Mouse (Mus musculus) neural tube, embryonic 11.5 days (tissue): ENCODE data around the gene Scrn1. TPM values are rescaled to one million over a fixed set of nuclear protein-coding genes. Genes with fewer than 3 reads are reported as not detected.

Source experiments
- ATAC-seq: fragments of 200-750 bp; cut with Nextera tagmentation; 2 replicates; pipeline ENCODE4 v1.8.0; 2017; ENCODE audit warnings: moderate number of reproducible peaks, mild to moderate bottlenecking, moderate TSS enrichment, moderate library complexity; ENCODE audit not compliant: insufficient read depth, low FRiP score, low TSS enrichment
- DNase-seq: peaks from one replicate; pipeline ENCODE4 v3.0.0-alpha.2; 2015; ENCODE audit warnings: low spot score
- H3K27ac ChIP-seq: fragments of 300-500 bp; sonication (generic); 2 replicates; pipeline ENCODE4 v1.5.1; 2014; ENCODE audit warnings: low read depth, mild to moderate bottlenecking, low read length
- H3K27me3 ChIP-seq: fragments of 300-500 bp; sonication (generic); 2 replicates; pipeline ENCODE4 v1.6.1; 2014; ENCODE audit warnings: mild to moderate bottlenecking, low read length, mixed read lengths; ENCODE audit not compliant: control insufficient read depth, insufficient read depth
- H3K36me3 ChIP-seq: fragments of 300-500 bp; sonication (generic); 2 replicates; pipeline ENCODE4 v1.6.1; 2014; ENCODE audit warnings: mild to moderate bottlenecking, low read length, moderate library complexity, mixed read lengths; ENCODE audit not compliant: control insufficient read depth, insufficient read depth
- H3K4me1 ChIP-seq: fragments of 300-500 bp; sonication (generic); 2 replicates; pipeline ENCODE4 v1.6.1; 2014; ENCODE audit warnings: low read length, mixed read lengths; ENCODE audit not compliant: control insufficient read depth, insufficient read depth
- H3K4me2 ChIP-seq: fragments of 300-500 bp; sonication (generic); 2 replicates; pipeline ENCODE4 v1.6.1; 2014; ENCODE audit warnings: low read depth, mild to moderate bottlenecking, moderate library complexity
- H3K4me3 ChIP-seq: fragments of 300-500 bp; sonication (generic); 2 replicates; pipeline ENCODE4 v1.5.1; 2014; ENCODE audit warnings: low read depth, low read length
- H3K9ac ChIP-seq: fragments of 300-500 bp; sonication (generic); 2 replicates; pipeline ENCODE4 v1.6.1; 2014; ENCODE audit warnings: mild to moderate bottlenecking, low read length
- H3K9me3 ChIP-seq: fragments of 300-500 bp; sonication (generic); 2 replicates; pipeline ENCODE4 v1.6.1; 2016; ENCODE audit warnings: low read length; ENCODE audit not compliant: control insufficient read depth
- WGBS: fragments of 180-500 bp; shearing (Covaris S2); extraction: QIAGEN DNeasy Blood & Tissue Kit; methylation state at CpG from one replicate; pipeline ENCODE4 v1.1.7; 2014; 5-methylcytosine and 5-hydroxymethylcytosine counted together
- polyA plus RNA-seq: library from polyadenylated mRNA; unstranded; fragments of >200 nt; fragmentation: Nextera tagmentation; extraction: Ambion mirVana; gene quantifications from 2 replicates; pipeline ENCODE4 v1.2.1, GENCODE M21; 2014

Scrn1 gene
- 59.2 and 66.7 TPM in 2 replicates for polyA plus RNA-seq

DNA sequence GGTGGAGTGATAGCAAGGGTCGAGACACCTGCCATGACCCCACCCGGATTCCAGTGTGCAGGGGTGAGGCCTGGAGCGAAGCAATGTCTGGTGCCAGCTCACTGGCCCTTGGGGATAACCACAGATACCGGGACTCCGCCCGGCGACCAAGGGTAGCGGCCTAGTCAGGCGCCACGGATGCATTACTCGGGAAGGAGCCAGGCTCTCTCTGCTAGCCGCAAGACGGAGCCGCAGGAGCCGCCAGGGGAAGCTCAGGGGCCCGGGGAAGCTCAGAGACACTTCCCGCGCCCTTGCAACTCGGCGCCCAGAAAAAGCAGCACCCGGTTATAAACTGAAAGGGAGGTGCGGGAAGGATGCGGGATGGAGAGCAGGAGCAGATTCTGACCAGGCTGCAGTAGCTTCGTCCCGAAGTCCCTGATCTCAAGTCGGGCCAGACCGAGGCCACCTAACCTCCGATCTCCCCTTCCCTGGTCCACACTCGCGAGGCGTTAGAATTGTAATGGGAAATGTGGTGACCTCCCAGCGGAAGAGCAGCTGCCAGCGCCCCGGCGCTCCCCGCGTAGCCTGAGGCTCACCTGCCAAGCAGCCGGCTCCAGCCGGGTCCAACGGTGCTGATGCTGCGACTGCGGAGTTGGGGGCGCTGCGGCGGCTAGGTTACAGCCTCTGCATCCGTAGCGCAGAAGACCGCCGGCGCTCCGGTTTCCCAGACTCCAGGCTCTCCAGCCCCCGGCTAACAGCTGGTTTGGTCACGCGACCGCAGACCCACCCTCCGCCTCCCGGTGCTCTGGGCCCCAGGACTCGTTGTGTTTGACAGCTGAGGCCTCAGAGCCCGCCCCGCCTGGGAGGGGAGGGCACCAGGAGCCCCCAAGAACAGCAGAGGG is at the start of gene Scrn1:
TSS of gene Scrn1 (minus strand) at position 825 of the 881 bp plus-strand sequence.
- under 1% methylated on average over 56 of the region's 60 CpGs for WGBS
- peaks cover 8% of the 10 kb centered on the region for H3K4me1 ChIP-seq
- H3K4me2 ChIP-seq = peak within 1 kb of the TSS; percentile 51
- no peaks in the 10 kb centered on the region for H3K27me3 ChIP-seq
- H3K27ac ChIP-seq = peak within 1 kb of the TSS; percentile 72
- H3K9me3 ChIP-seq = no peaks in the 10 kb centered on the region
- H3K36me3 ChIP-seq = no peaks in the 10 kb centered on the region
- peak; percentile 83 for ATAC-seq
- H3K9ac ChIP-seq = peak within 1 kb of the TSS; percentile 70
- DNase-seq = peak; percentile 87
- peak within 1 kb of the TSS; percentile 47 for H3K4me3 ChIP-seq

DNA sequence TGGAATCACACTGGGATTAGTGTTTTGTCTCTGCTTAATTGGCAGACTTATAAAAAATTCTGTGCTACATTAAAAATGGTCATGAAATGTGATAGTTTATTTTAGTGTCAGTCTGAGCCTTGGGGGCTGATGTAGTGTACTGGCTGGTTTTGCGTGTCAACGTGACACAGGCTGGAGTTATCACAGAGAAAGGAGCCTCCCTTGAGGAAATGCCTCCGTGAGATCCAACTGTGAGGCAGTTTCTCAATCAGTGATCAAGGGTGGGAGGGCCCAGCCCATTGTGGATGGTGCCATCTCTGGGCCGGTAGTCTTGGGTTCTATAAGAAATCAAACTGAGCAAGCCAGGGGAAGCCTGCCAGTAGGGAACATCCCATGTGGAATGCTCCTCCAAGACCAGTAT is 40.0 kb upstream of the Scrn1 start:
- no peak for ATAC-seq
- no peaks in the 10 kb centered on the region for H3K4me1 ChIP-seq
- H3K27me3 ChIP-seq = no peaks in the 10 kb centered on the region
- DNase-seq = no peak
- H3K27ac ChIP-seq = no peak overlapping the region
- H3K4me3 ChIP-seq = no peak overlapping the region
- H3K36me3 ChIP-seq = no peaks in the 10 kb centered on the region
- H3K4me2 ChIP-seq = no peak overlapping the region
- no peaks in the 10 kb centered on the region for H3K9me3 ChIP-seq
- no peak overlapping the region for H3K9ac ChIP-seq
- WGBS = 69% methylated on average over 4 of the region's 4 CpGs

DNA sequence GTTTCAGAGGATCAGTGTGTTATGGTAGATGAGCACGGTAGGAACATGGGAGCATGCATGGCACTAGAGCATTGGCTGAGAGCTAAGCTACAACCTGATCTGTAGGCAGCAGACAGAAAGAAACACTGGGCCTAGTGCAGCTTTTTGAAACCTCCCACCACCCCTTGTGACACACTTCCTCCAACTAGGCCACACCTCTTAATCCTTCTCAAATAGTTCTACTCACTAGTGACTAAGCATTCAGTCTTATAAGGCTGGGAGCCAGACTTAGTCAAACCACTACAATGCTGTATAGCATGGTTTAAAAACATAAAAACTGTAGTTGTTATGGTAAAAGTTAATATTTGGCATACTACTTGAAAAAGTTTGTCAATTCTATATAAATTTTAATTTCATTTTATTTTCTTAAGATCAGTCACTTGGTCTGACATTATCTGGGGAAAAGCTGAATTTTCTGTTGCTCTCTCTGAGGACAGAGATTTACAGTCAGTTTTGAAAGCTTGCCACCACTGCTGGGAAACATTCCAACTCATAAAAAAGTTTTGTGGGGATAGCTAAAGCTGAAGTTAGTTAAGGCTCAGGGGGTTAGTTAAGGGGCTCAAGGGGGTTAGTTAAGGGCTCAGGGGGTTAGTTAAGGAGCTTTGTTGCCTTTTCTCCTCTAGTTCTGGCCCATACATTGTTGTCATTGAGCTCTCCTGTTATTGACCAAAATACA is 37.9 kb upstream of the Scrn1 start:
- DNase-seq (no peak), ATAC-seq (no peak)
- H3K4me1 ChIP-seq = no peaks in the 10 kb centered on the region
- no peaks in the 10 kb centered on the region for H3K9me3 ChIP-seq
- H3K9ac ChIP-seq = no peak overlapping the region
- H3K4me3 ChIP-seq = no peak overlapping the region
- H3K4me2 ChIP-seq = no peak overlapping the region
- 97% methylated on average over 1 of the region's 1 CpGs for WGBS
- no peak overlapping the region for H3K27ac ChIP-seq
- H3K36me3 ChIP-seq = no peaks in the 10 kb centered on the region
- H3K27me3 ChIP-seq = no peaks in the 10 kb centered on the region

DNA sequence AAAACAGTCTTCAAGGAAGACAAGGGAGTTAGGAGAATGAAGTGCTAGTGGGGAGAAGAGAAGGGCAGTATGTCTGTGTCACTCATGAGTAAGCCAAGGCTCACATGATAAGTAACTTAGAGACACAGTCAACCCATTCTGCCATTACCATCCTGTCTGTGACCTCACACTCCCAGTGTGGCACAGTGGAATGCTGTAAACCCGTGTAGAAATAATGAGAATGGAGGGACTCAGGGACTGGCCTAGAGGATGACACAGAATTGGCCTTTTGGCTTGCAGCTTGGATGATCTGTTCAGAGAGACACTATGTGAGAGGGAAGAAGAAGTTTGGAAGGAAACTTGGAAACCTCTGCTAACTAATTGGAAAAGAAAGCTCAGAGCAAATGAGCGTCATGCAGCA is 36.6 kb upstream of the Scrn1 start:
- Histone ChIP-seq H3K9me3 (no peaks in the 10 kb centered on the region), H3K4me2 (no peak overlapping the region), H3K27ac (no peak overlapping the region), H3K4me3 (no peak overlapping the region), H3K9ac (no peak overlapping the region), H3K36me3 (no peaks in the 10 kb centered on the region), H3K4me1 (no peaks in the 10 kb centered on the region), H3K27me3 (no peaks in the 10 kb centered on the region)
- 87% methylated on average over 2 of the region's 2 CpGs for WGBS
- DNase-seq (no peak), ATAC-seq (no peak)

DNA sequence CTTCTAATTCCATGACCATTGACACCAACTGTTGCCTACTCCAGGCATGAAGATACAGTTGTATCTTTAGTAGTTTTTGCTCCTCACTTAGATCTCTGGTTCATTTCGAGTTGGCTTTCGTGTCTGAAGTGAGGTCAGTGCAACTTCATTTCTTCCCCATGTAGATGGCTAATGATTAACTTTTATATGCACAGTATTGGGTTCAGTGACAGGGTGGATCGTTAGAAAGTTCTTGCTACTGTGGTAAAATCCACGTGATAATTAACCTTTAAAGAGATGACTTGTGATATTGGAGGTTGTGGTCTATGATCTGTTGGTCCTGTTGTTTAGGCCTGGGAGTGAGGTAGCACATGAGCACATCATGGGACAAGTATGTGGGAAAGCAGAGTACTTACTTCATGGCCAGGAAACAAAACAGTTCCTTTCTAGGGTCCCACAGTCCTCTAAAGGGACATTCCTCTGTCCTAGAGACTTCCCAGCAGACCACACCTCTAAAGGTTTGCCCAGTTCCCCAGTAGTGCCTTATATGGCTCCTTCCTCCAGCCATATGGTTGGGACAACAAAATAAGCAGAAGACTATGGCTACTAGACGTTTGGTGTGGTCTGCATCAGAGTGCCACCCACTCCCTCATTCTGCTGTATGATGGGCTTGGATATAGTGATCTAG is 34.5 kb upstream of the Scrn1 start:
- no peak for DNase-seq
- Histone ChIP-seq H3K9ac (no peak overlapping the region), H3K4me1 (no peaks in the 10 kb centered on the region), H3K36me3 (no peaks in the 10 kb centered on the region), H3K27me3 (no peaks in the 10 kb centered on the region), H3K4me2 (no peak overlapping the region), H3K4me3 (no peak overlapping the region), H3K9me3 (no peaks in the 10 kb centered on the region), H3K27ac (no peak overlapping the region)
- 75% methylated on average over 5 of the region's 5 CpGs for WGBS
- ATAC-seq = no peak

DNA sequence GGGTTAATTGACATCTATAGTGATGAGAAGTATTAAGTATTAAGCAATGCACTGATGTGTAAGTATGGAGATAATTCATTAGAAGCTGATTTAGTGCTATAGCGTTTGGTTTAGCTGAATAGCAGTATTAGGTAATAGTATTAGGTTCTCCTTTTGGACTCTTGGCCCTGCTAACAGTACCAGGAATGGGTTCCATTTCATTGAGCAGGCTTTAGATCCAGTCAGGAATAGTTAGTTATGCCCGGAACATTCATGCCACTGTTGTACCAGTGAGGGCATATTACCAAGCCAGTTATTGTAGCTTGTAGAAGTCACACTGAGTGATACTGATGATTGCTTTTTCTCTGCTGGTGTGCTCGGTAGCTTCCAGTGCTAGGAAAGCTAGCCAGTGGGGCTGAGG is 31.4 kb upstream of the Scrn1 start:
- DNase-seq = no peak
- WGBS = 95% methylated on average over 3 of the region's 3 CpGs

DNA sequence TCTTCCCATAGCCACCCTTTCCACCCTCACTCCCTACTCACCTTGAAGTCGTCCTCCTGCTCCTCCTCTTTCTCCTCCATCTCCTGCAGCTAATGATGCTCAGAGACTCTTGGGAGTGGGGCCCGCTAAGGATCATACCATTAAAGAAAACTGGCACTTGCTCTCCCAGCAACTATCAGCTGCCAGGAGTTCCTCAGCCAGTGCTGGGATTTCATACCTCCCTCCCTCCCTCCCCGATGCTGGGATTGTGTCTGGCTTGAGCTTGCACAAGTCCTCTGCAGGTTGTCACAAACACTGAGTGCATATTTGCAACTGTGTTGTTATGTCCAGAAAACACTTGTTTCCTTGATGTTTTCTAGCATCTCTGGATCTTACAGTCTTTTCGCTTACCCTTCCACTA is 30.9 kb upstream of the Scrn1 start, which contains the start of gene Fkbp14:
TSS of gene Fkbp14 (minus strand) at position 101 of the 400 bp plus-strand sequence.
- Histone ChIP-seq H3K4me3 (no peak within 1 kb of the TSS), H3K27ac (no peak within 1 kb of the TSS), H3K36me3 (no peaks in the 10 kb centered on the region), H3K9ac (no peak within 1 kb of the TSS), H3K4me2 (peak within 1 kb of the TSS; percentile 83), H3K4me1 (no peaks in the 10 kb centered on the region; the same call in none of the 2 replicates), H3K9me3 (no peaks in the 10 kb centered on the region), H3K27me3 (no peaks in the 10 kb centered on the region)
- WGBS = 74% methylated on average over 4 of the region's 4 CpGs
- DNase-seq (no peak), ATAC-seq (no peak)

More for the DNA sequence above, 31.4 kb upstream of the Scrn1 start:
- Histone ChIP-seq H3K4me3 (no peak overlapping the region), H3K36me3 (no peaks in the 10 kb centered on the region), H3K27me3 (no peaks in the 10 kb centered on the region), H3K4me1 (no peaks in the 10 kb centered on the region; the same call in none of the 2 replicates), H3K9ac (no peak overlapping the region), H3K4me2 (no peak overlapping the region), H3K27ac (no peak overlapping the region), H3K9me3 (no peaks in the 10 kb centered on the region)
- no peak for ATAC-seq

DNA sequence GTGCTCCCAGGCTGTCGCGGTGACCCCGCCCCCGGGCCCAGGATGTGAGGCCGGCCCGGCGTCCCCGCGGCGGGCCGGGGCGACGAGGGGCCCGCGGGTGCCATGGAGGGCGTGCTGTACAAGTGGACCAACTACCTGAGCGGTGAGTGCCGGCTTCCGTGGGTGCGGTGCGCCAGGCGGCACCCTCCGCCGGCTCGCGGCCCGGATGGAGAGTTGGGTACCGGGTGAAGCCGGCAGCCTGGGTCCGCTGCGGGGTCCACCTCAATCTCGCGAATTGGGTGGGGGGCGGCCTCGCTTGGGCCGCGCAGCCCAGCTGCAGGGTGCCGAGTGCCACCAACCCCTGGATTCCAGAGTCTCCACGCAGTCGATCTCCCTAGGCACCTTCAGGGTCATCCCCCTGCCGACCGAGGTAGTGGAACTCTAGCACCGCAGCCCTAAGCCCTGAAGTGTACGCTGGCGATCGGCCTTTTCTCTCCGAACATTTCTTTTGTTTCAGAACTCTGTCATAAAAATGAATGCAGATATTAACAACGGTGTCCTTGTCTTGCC is 29.1 kb upstream of the Scrn1 start:
- Histone ChIP-seq H3K36me3 (no peaks in the 10 kb centered on the region), H3K27me3 (no peaks in the 10 kb centered on the region), H3K4me3 (peak overlapping the region; percentile 82), H3K4me2 (peak overlapping the region; percentile 83), H3K9ac (peak overlapping the region; percentile 88), H3K4me1 (peaks cover 2% of the 10 kb centered on the region), H3K27ac (peak overlapping the region; percentile 60; the same call in 1 of the 2 replicates), H3K9me3 (no peaks in the 10 kb centered on the region)
- ATAC-seq (peak; percentile 71), DNase-seq (no peak)
- under 1% methylated on average over 33 of the region's 48 CpGs for WGBS
